Comparison of ENCODE assay signal across 24 mouse cellular contexts in the genomic region with DNA sequence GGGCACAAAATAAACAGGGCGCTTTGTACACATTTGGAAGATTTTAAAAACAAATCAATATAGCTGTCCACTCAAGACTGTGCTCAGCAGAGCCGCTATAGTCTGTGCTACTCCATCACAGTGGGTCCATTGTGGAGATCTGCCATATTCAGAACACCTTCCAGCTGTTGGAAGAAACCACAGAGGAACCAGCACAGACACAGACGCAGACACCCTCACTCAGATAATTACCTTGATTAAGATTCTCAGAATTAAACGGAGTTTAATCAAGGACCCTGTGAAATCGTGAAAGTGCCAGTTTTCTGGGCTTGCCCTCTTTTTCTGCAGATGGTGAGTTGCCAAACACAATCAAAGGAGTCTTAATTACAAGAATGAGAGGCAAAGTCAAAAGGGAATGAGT.
"Had no signal": no experiment of that assay in that cellular context is flagged by ENCODE, and none has a peak within 500 bp of the region (broad histone marks: within the 10 kb centered on the region; RNA-seq: fewer than 3 reads in every experiment).

No protein-coding gene starts in this region.

- DNase-seq: gastrocnemius, postnatal 25 days; heart, adult 18-20 months; heart, postnatal 10 days; heart, postnatal 4 days; kidney, adult 18-20 months; kidney, adult 8-10 months; kidney, postnatal 10 days; kidney, postnatal 25 days; kidney, postnatal 4 days had no signal

- H3K9ac ChIP-seq: heart, embryonic 12.5 days; hindbrain, embryonic 12.5 days; hindbrain, embryonic 14.5 days; intestine, embryonic 15.5 days; limb, embryonic 12.5 days; liver, embryonic 12.5 days; liver, embryonic 14.5 days had no signal

- H3K36me3 ChIP-seq: heart, embryonic 10.5 days; heart, embryonic 12.5 days; hindbrain, embryonic 10.5 days; hindbrain, embryonic 12.5 days; intestine, embryonic 15.5 days; limb, embryonic 10.5 days; limb, embryonic 12.5 days; liver, embryonic 12.5 days had no signal

- H3K27me3 ChIP-seq: heart, embryonic 12.5 days; hindbrain, embryonic 12.5 days; intestine, embryonic 15.5 days; limb, embryonic 12.5 days; liver, embryonic 12.5 days had no signal

- H3K4me3 ChIP-seq: heart, embryonic 10.5 days; heart, embryonic 12.5 days; hindbrain, embryonic 10.5 days; hindbrain, embryonic 12.5 days; intestine, embryonic 15.5 days; layer of hippocampus, adult 2 months; left cerebral cortex, adult 2 months; limb, embryonic 10.5 days; limb, embryonic 12.5 days; liver, embryonic 12.5 days had no signal

- H3K27ac ChIP-seq: heart, embryonic 10.5 days; hindbrain, embryonic 10.5 days; hindbrain, embryonic 12.5 days; hindbrain, embryonic 14.5 days; intestine, embryonic 15.5 days; layer of hippocampus, adult 2 months; left cerebral cortex, adult 2 months; limb, embryonic 10.5 days; limb, embryonic 12.5 days; liver, embryonic 12.5 days; liver, embryonic 14.5 days had no signal

- H3K9me3 ChIP-seq: heart, embryonic 10.5 days; heart, embryonic 12.5 days; hindbrain, embryonic 10.5 days; hindbrain, embryonic 12.5 days; intestine, embryonic 15.5 days; limb, embryonic 10.5 days; limb, embryonic 12.5 days; liver, embryonic 12.5 days had no signal

- H3K4me2 ChIP-seq: heart, embryonic 12.5 days; hindbrain, embryonic 12.5 days; hindbrain, embryonic 14.5 days; intestine, embryonic 15.5 days; limb, embryonic 12.5 days; liver, embryonic 12.5 days had no signal

- ATAC-seq: hindbrain, embryonic 16.5 days; inflammation-experienced regulatory T-cells, adult 6 months; intestine, embryonic 15.5 days; intestine, postnatal 0 days; liver, embryonic 12.5 days had no signal

- H3K4me1 ChIP-seq: heart, embryonic 10.5 days; heart, embryonic 12.5 days; hindbrain, embryonic 10.5 days; hindbrain, embryonic 12.5 days; intestine, embryonic 15.5 days; limb, embryonic 10.5 days; limb, embryonic 12.5 days; liver, embryonic 12.5 days had no signal
